Mouse (Mus musculus): ENCODE data around the gene Ms4a14. TPM values are rescaled to one million over a fixed set of nuclear protein-coding genes. Genes with fewer than 3 reads are reported as not detected.

Gene Ms4a14
- total RNA-seq (2023) = 0.15 TPM

GRCm38 (mm10) chr19:11314354-11314753, at the start of gene Ms4a14:
Ms4a14 (minus strand) TSS chr19:11314454.

GRCm38 (mm10) chr19:11335932-11336331, 21.7 kb upstream of the Ms4a14 start, which contains the start of gene Ms4a7:
Ms4a7 (minus strand) TSS chr19:11336146.

GRCm38 (mm10) chr19:11283773-11284172, 30.5 kb downstream of the Ms4a14 start, which contains the start of gene Ms4a5:
Ms4a5 (minus strand) TSS chr19:11283873.

GRCm38 (mm10) chr19:11266052-11266845, 48.0 kb downstream of the Ms4a14 start, which contains the start of gene Ms4a1:
Ms4a1 (minus strand) TSS chr19:11266241.

Other genes starting within 250 kb of the Ms4a14 start
- gene Ms4a8a, start 233.4 kb downstream of the Ms4a14 start, total RNA-seq (2023) = 0.50 TPM
- gene 1700017D01Rik, start 183.6 kb downstream of the Ms4a14 start, total RNA-seq (2023) = not detected
- not detected for gene 1700025F22Rik, start 149.1 kb downstream of the Ms4a14 start, total RNA-seq (2023)
- not detected for gene Ms4a13, start 117.7 kb downstream of the Ms4a14 start, total RNA-seq (2023)
- gene Ms4a12, start 82.0 kb downstream of the Ms4a14 start, total RNA-seq (2023) = not detected
- gene Ms4a1, start 48.2 kb downstream of the Ms4a14 start, total RNA-seq (2023) = 47.9 TPM
- gene Ms4a5, start 30.6 kb downstream of the Ms4a14 start, total RNA-seq (2023) = not detected
- gene Ms4a7, start 21.7 kb upstream of the Ms4a14 start, total RNA-seq (2023) = not detected
- gene Ms4a4a, start 61.1 kb upstream of the Ms4a14 start, total RNA-seq (2023) = 0.97 TPM
- gene Ms4a4c, start 90.3 kb upstream of the Ms4a14 start, total RNA-seq (2023) = 20.8 TPM
- gene Ms4a4b, start 129.1 kb upstream of the Ms4a14 start, total RNA-seq (2023) = 734 TPM
- 37.5 TPM for gene Ms4a6c, start 154.9 kb upstream of the Ms4a14 start, total RNA-seq (2023)
- 436 TPM for gene Gm8369, start 171.5 kb upstream of the Ms4a14 start, total RNA-seq (2023)
- gene Ms4a6b, start 202.1 kb upstream of the Ms4a14 start, total RNA-seq (2023) = 599 TPM
- 0.76 TPM for gene Ms4a4d, start 222.3 kb upstream of the Ms4a14 start, total RNA-seq (2023)